Comparison of ENCODE assay signal across 21 mouse cellular contexts in the genomic region with DNA sequence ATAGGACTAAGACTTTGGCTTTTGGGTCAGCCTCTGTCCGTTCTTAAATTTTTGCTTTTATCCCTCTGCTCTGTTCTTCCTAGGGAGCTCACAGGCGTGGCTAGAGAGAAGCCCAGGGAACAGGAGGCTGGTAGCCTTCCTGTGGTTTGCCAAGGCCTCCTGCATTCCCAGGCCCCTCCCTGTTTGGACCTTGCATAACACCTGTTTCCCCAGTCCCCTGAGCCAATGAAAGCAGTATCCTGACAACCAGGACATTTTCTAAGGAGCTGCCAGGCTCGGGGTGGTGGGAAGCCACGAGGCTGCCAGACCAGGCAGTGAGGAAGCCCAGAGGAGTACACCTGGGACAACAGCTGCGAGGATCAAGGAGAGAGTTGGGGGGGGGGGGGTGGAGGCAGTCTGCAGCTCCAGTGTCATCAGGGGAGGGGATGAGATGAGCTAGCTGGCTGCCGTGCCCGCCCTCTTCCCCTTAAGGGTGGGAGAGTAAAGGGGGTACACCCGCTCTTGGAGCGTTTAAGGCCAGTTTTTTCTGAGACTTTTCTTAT. TPM values are rescaled to one million over a fixed set of nuclear protein-coding genes. Genes with fewer than 3 reads are reported as not detected.
A peak's percentile ranks its signal among the peaks of the same experiment; 100 is the strongest.
DNase-seq lines count a peak whose midpoint lies in the region; TF ChIP-seq lines count a peak whose summit lies in the region.
"Had no signal": no experiment of that assay in that cellular context is flagged by ENCODE, and none has a peak within 500 bp of the region (broad histone marks: within the 10 kb centered on the region; RNA-seq: fewer than 3 reads in every experiment).

No protein-coding gene starts in this region.

- H3K4me3 ChIP-seq in lung, adult 2 months (replicated peaks; ENCODE audit: extremely low read depth, low read depth, low read length) = no peak overlapping the region
- H3K4me3 ChIP-seq: embryonic facial prominence, embryonic 12.5 days; heart, adult 2 months; heart, embryonic 15.5 days; hindbrain, embryonic 15.5 days had no signal

- TF ChIP-seq POLR2A in lung, adult 2 months (IDR thresholded peaks at IDR 0.05; ENCODE audit: borderline replicate concordance, extremely low read depth, low read depth, low read length) = no peak

- intact Hi-C loops in gastrocnemius, postnatal 14 days (cut with DNase I; ENCODE audit: low total_unique reads) = no loop called here

- peak; percentile 13 for DNase-seq in gastrocnemius, postnatal 14 days
- no peak for DNase-seq in gastrocnemius, adult 18-20 months (ENCODE audit: low spot score)
- peak; percentile 9 for DNase-seq in lung, adult 2 months
- DNase-seq in lung, postnatal 14 days = no peak
- DNase-seq in lung, postnatal 25 days (ENCODE audit: low spot score) = peak; percentile 38
- DNase-seq in skeletal muscle tissue, adult 2 months (ENCODE audit: low read depth, low spot score) = peak; percentile 26
- no peak for DNase-seq in kidney, adult 8-10 months
- DNase-seq: adrenal gland, postnatal 10 days; cerebellum, adult 11 months; cerebellum, adult 8-10 months; cerebellum, postnatal 14 days; embryo, embryonic 11 days; heart, adult 2 months; heart, postnatal 14 days had no signal

- 41% methylated on average over 9 of the region's 9 CpGs for WGBS in lung, adult 2 months

- no peaks in the 10 kb centered on the region for H3K4me1 ChIP-seq in lung, adult 2 months (ENCODE audit: control insufficient read depth, insufficient read depth, low read length)
- H3K4me1 ChIP-seq: embryonic facial prominence, embryonic 12.5 days; heart, embryonic 15.5 days; hindbrain, embryonic 15.5 days had no signal

- no peak for TF ChIP-seq CTCF in lung, adult 2 months (IDR thresholded peaks at IDR 0.05; ENCODE audit: insufficient read depth, low read length)

RNA-seq across cellular contexts. Expression of a gene that starts 50.3 kb away (rescaled TPM):
- total RNA-seq in gastrocnemius, postnatal 14 days (2021) = 1 to 10 TPM; 3.2 to 5.2 TPM
- total RNA-seq in gastrocnemius, adult 18-20 months (2021) = 1 to 10 TPM; 1.1 to 1.5 TPM
- 0.06 and 0.18 TPM in 2 replicates for polyA plus RNA-seq in lung, adult 2 months (2012; rRNA removed)
- total RNA-seq: common myeloid progenitor, adult 5-6 weeks; heart, adult 2 months; heart, postnatal 14 days; hematopoietic stem cell, adult 5-6 weeks had no signal
- polyA plus RNA-seq: gonadal fat pad, adult 2 months; heart, adult 2 months; heart, embryonic 15.5 days; intestine, embryonic 16.5 days had no signal

Comparison
In these comparisons a context has a peak if more than half of its experiments do, and no peak if none do; other contexts are left out.
1. DNase-seq: peak in gastrocnemius, postnatal 14 days (single experiment), lung, adult 2 months (single experiment), lung, postnatal 25 days (single experiment) and skeletal muscle tissue, adult 2 months (single experiment); none in gastrocnemius, adult 18-20 months (single experiment), lung, postnatal 14 days (single experiment) and kidney, adult 8-10 months (0 of 2).